Mouse (Mus musculus) mouse embryonic stem cell (cell line): Measurements from ENCODE around the gene P2ry2.

ENCODE experiments used
- in situ Hi-C, 2 experiments: fragments of 300-500 bp; cut with MboI; formaldehyde crosslinking; loops; 1 replicate in 1 of 2; 3 replicates in 1 of 2; pipeline ENCODE4 v1.14.3; 2019 to 2020; ENCODE audit warnings: low sequenced_read_pairs in 2 of 2, low pct_unique_long_range_greater_than_20kb in 1 of 2, mixed read lengths in 1 of 2; ENCODE audit not compliant: unreplicated experiment in 1 of 2

The P2ry2 gene

GRCm38 (mm10) chr7:100963381-100963780, 49.3 kb downstream of the P2ry2 start:
- in situ Hi-C loops, result no loop called here

- in situ Hi-C loops, result no loop called here
Observed at GRCm38 (mm10) chr7:100961146-100961545, 51.5 kb downstream of the P2ry2 start.

- in situ Hi-C loops, result no loop called here
Observed at GRCm38 (mm10) chr7:100960462-100960861, 52.2 kb downstream of the P2ry2 start.

GRCm38 (mm10) chr7:100958426-100958825, 54.2 kb downstream of the P2ry2 start:
- in situ Hi-C loops, result loop anchor here (5.0 to 10.0 kb wide), 2 partner anchors 86 to 89 kb away; no protein-coding TSS in a partner anchor

GRCm38 (mm10) chr7:100952686-100953085, 60.0 kb downstream of the P2ry2 start:
- in situ Hi-C loops, result loop anchor here in 1 of 2 experiments (10.0 kb wide), 1 partner anchor 92 kb away; no protein-coding TSS in a partner anchor

GRCm38 (mm10) chr7:100951903-100952302, 60.8 kb downstream of the P2ry2 start:
- in situ Hi-C loops, result loop anchor here in 1 of 2 experiments (10.0 kb wide), 1 partner anchor 93 kb away; no protein-coding TSS in a partner anchor

- in situ Hi-C loops, result loop anchor here in 1 of 2 experiments (10.0 kb wide), 1 partner anchor 94 kb away; no protein-coding TSS in a partner anchor
Observed at GRCm38 (mm10) chr7:100950481-100951010, 62.1 kb downstream of the P2ry2 start.

- in situ Hi-C loops, result loop anchor here in 1 of 2 experiments (10.0 kb wide), 1 partner anchor 95 kb away; no protein-coding TSS in a partner anchor
Observed at GRCm38 (mm10) chr7:100950031-100950430, 62.6 kb downstream of the P2ry2 start.
